Mouse (Mus musculus) heart, adult 2 months (tissue): ENCODE measurements around the gene 9930111J21Rik2.

ENCODE experiments used
- CTCF ChIP-seq: fragments of 200-600 bp; IDR thresholded peaks from 2 replicates; pipeline ENCODE4 v1.8.1; 2022; ENCODE audit warnings: antibody characterized with exemption, mild to moderate bottlenecking, moderate library complexity
- EP300 ChIP-seq: fragments of 200-500 bp; IDR thresholded peaks from 2 replicates; pipeline ENCODE4 v1.6.1; 2011; ENCODE audit warnings: low read depth, low read length, control low read depth; ENCODE audit not compliant: insufficient read depth

DNA sequence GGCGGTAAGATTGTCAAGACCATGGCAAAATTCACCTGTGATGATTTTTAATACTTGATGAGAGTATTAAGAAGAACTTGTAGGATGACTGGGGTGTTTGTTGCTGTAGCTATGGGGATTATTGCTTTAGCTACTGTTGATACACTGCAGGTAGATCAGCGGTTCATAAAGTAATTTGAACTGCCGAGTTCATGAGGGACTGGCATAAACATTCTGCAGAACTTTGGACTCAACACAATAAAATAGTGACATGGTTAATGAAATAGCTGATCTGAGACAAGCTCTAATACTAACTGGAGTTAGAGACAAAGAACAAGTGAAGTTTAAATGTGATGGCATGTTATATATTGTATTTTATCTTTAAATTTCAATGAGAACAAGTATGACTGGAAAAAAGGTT is 27.7 kb upstream of the 9930111J21Rik2 start:
- TF ChIP-seq EP300 (no peak), CTCF (no peak)
